Mouse (Mus musculus): Measurements from ENCODE around the gene Vkorc1.
"Not testable (repeated sequence)": the region's sequence is repeated elsewhere in the genome, so short reads cannot be mapped to it uniquely, and the experiment has no call there.

The Vkorc1 gene

GRCm38 (mm10) chr7:127895442-127895841 lies at the start of gene Vkorc1, which contains the start of gene Gm21974:
Gene Vkorc1, minus strand, starts transcription at chr7:127895617.
Gene Gm21974, minus strand, starts transcription at chr7:127895454.
- peak; percentile 97 for DNase-seq (ENCODE audit: low spot score)

GRCm38 (mm10) chr7:127944614-127945013 lies 49.2 kb upstream of the Vkorc1 start:
- peak; percentile 49 for DNase-seq (ENCODE audit: low spot score)

GRCm38 (mm10) chr7:127942097-127942496 lies 46.7 kb upstream of the Vkorc1 start:
- DNase-seq (ENCODE audit: low spot score) = not testable (repeated sequence)

- no peak for DNase-seq (ENCODE audit: low spot score)
These were observed 40.9 kb upstream of the Vkorc1 start for GRCm38 (mm10) chr7:127936216-127936884.

- DNase-seq (ENCODE audit: low spot score) = no peak
These were observed 40.3 kb upstream of the Vkorc1 start for GRCm38 (mm10) chr7:127935748-127936159.

GRCm38 (mm10) chr7:127935028-127935722 lies 39.8 kb upstream of the Vkorc1 start:
- DNase-seq (ENCODE audit: low spot score) = peak; percentile 98

- DNase-seq (ENCODE audit: low spot score) = no peak
These were observed 38.7 kb upstream of the Vkorc1 start for GRCm38 (mm10) chr7:127934075-127934474.

GRCm38 (mm10) chr7:127932273-127933031 lies 37.0 kb upstream of the Vkorc1 start:
- DNase-seq (ENCODE audit: low spot score) = peak; percentile 82

- peak; percentile 30 for DNase-seq (ENCODE audit: low spot score)
These were observed 36.1 kb upstream of the Vkorc1 start for GRCm38 (mm10) chr7:127931351-127932135.

GRCm38 (mm10) chr7:127930636-127931035 lies 35.2 kb upstream of the Vkorc1 start:
- no peak for DNase-seq (ENCODE audit: low spot score)

- peak; percentile 31 for DNase-seq (ENCODE audit: low spot score)
These were observed 34.5 kb upstream of the Vkorc1 start, which contains the start of gene Prss8 for GRCm38 (mm10) chr7:127929923-127930322. Gene Prss8, minus strand, starts transcription at chr7:127930104.

GRCm38 (mm10) chr7:127928596-127928995 lies 33.2 kb upstream of the Vkorc1 start:
- no peak for DNase-seq (ENCODE audit: low spot score)

- no peak for DNase-seq (ENCODE audit: low spot score)
These were observed 32.3 kb upstream of the Vkorc1 start for GRCm38 (mm10) chr7:127927726-127928125.

- DNase-seq (ENCODE audit: low spot score) = no peak
These were observed 31.4 kb upstream of the Vkorc1 start for GRCm38 (mm10) chr7:127926846-127927245.

- DNase-seq (ENCODE audit: low spot score) = no peak
These were observed 30.6 kb upstream of the Vkorc1 start for GRCm38 (mm10) chr7:127926066-127926465.

GRCm38 (mm10) chr7:127925252-127925651 lies 29.8 kb upstream of the Vkorc1 start:
- DNase-seq (ENCODE audit: low spot score) = peak; percentile 38

GRCm38 (mm10) chr7:127923714-127924113 lies 28.3 kb upstream of the Vkorc1 start:
- no peak for DNase-seq (ENCODE audit: low spot score)

- DNase-seq (ENCODE audit: low spot score) = no peak
These were observed 27.2 kb upstream of the Vkorc1 start for GRCm38 (mm10) chr7:127922451-127923275.

GRCm38 (mm10) chr7:127921516-127921915 lies 26.1 kb upstream of the Vkorc1 start:
- DNase-seq (ENCODE audit: low spot score) = peak; percentile 57

- no peak for DNase-seq (ENCODE audit: low spot score)
These were observed 23.9 kb upstream of the Vkorc1 start for GRCm38 (mm10) chr7:127919290-127919689.

- DNase-seq (ENCODE audit: low spot score) = peak; percentile 75
These were observed 22.8 kb upstream of the Vkorc1 start for GRCm38 (mm10) chr7:127918203-127918602.

Data from embryo, embryonic 10 days (tissue).